Mouse (Mus musculus): ENCODE results near the gene Smim15. TPM values are rescaled to one million over a fixed set of nuclear protein-coding genes. Genes with fewer than 3 reads are reported as not detected.

Gene Smim15
- polyA plus RNA-seq, 1 experiment from 2014 or later = 31.7 TPM

- Histone ChIP-seq H3K36me3 (ENCODE audit: control insufficient read depth, insufficient read depth) (no peaks in the 10 kb centered on the region), H3K9ac (ENCODE audit: low read length) (no peak overlapping the region), H3K27ac (ENCODE audit: low read length) (no peak overlapping the region), H3K4me1 (ENCODE audit: control insufficient read depth, insufficient read depth, low read length) (no peaks in the 10 kb centered on the region), H3K27me3 (ENCODE audit: control insufficient read depth, insufficient read depth, low read length) (no peaks in the 10 kb centered on the region), H3K9me3 (replicated peaks; ENCODE audit: control insufficient read depth, low read length) (no peaks in the 10 kb centered on the region), H3K4me3 (ENCODE audit: low read length) (no peak overlapping the region), H3K4me2 (ENCODE audit: low read depth, low read length) (no peak overlapping the region)
- ATAC-seq (replicated peaks; ENCODE audit: extremely low read depth, insufficient read depth, low FRiP score) = no peak
- WGBS = 95% methylated on average over 10 of the region's 10 CpGs
Measured at GRCm38 (mm10) chr13:108070171-108070570, 25.9 kb downstream of the Smim15 start.

GRCm38 (mm10) chr13:108077476-108077875, 33.2 kb downstream of the Smim15 start:
- 72% methylated on average over 6 of the region's 6 CpGs for WGBS
- no peaks in the 10 kb centered on the region for H3K27me3 ChIP-seq (ENCODE audit: control insufficient read depth, insufficient read depth, low read length)
- H3K9me3 ChIP-seq (replicated peaks; ENCODE audit: control insufficient read depth, low read length) = no peaks in the 10 kb centered on the region
- no peak for ATAC-seq (replicated peaks; ENCODE audit: extremely low read depth, insufficient read depth, low FRiP score)
- H3K4me2 ChIP-seq (ENCODE audit: low read depth, low read length) = no peak overlapping the region
- no peaks in the 10 kb centered on the region for H3K4me1 ChIP-seq (ENCODE audit: control insufficient read depth, insufficient read depth, low read length)
- no peak overlapping the region for H3K9ac ChIP-seq (ENCODE audit: low read length)
- no peaks in the 10 kb centered on the region for H3K36me3 ChIP-seq (ENCODE audit: control insufficient read depth, insufficient read depth)
- H3K27ac ChIP-seq (ENCODE audit: low read length) = no peak overlapping the region
- no peak overlapping the region for H3K4me3 ChIP-seq (ENCODE audit: low read length)

DNA sequence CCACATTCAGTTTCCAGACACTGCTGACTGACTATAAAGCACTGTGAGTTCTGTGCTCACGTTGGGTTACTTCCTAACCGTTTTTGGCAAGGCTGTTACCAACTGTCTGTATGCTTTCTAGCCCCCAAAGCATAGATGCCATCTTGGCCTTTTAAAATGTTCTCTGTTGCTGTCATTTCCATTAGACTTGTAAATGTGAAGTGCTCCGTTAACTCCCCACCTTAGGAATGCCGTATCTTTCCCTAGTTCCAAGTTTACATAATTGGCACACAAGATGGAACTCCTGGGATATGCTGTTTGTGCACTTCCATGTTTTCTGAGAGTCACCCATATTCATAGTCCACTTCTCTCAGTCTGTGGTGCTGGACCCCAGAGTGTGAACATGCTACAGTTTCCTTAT, 33.7 kb downstream of the Smim15 start:
- H3K36me3 ChIP-seq (ENCODE audit: control insufficient read depth, insufficient read depth) = no peaks in the 10 kb centered on the region
- no peaks in the 10 kb centered on the region for H3K9me3 ChIP-seq (replicated peaks; ENCODE audit: control insufficient read depth, low read length)
- H3K9ac ChIP-seq (ENCODE audit: low read length) = no peak overlapping the region
- no peak overlapping the region for H3K27ac ChIP-seq (ENCODE audit: low read length)
- H3K4me2 ChIP-seq (ENCODE audit: low read depth, low read length) = no peak overlapping the region
- H3K4me3 ChIP-seq (ENCODE audit: low read length) = no peak overlapping the region
- no peak for ATAC-seq (replicated peaks; ENCODE audit: extremely low read depth, insufficient read depth, low FRiP score)
- no peaks in the 10 kb centered on the region for H3K4me1 ChIP-seq (ENCODE audit: control insufficient read depth, insufficient read depth, low read length)
- 75% methylated on average over 4 of the region's 4 CpGs for WGBS
- H3K27me3 ChIP-seq (ENCODE audit: control insufficient read depth, insufficient read depth, low read length) = no peaks in the 10 kb centered on the region

- Histone ChIP-seq H3K4me1 (ENCODE audit: control insufficient read depth, insufficient read depth, low read length) (no peaks in the 10 kb centered on the region; the same call in 1 of the 2 replicates), H3K4me3 (ENCODE audit: low read length) (no peak overlapping the region), H3K36me3 (ENCODE audit: control insufficient read depth, insufficient read depth) (no peaks in the 10 kb centered on the region), H3K4me2 (ENCODE audit: low read depth, low read length) (no peak overlapping the region), H3K9me3 (replicated peaks; ENCODE audit: control insufficient read depth, low read length) (no peaks in the 10 kb centered on the region), H3K27me3 (ENCODE audit: control insufficient read depth, insufficient read depth, low read length) (no peaks in the 10 kb centered on the region), H3K27ac (ENCODE audit: low read length) (no peak overlapping the region), H3K9ac (ENCODE audit: low read length) (no peak overlapping the region)
- 93% methylated on average over 4 of the region's 4 CpGs for WGBS
- no peak for ATAC-seq (replicated peaks; ENCODE audit: extremely low read depth, insufficient read depth, low FRiP score)
Measured at GRCm38 (mm10) chr13:108084086-108084485, 39.8 kb downstream of the Smim15 start.

- Histone ChIP-seq H3K27me3 (ENCODE audit: control insufficient read depth, insufficient read depth, low read length) (no peaks in the 10 kb centered on the region), H3K4me1 (ENCODE audit: control insufficient read depth, insufficient read depth, low read length) (no peaks in the 10 kb centered on the region; the same call in 1 of the 2 replicates), H3K9me3 (replicated peaks; ENCODE audit: control insufficient read depth, low read length) (no peaks in the 10 kb centered on the region), H3K4me2 (ENCODE audit: low read depth, low read length) (no peak overlapping the region), H3K27ac (ENCODE audit: low read length) (no peak overlapping the region), H3K36me3 (ENCODE audit: control insufficient read depth, insufficient read depth) (no peaks in the 10 kb centered on the region), H3K9ac (ENCODE audit: low read length) (no peak overlapping the region), H3K4me3 (ENCODE audit: low read length) (no peak overlapping the region)
- no peak for ATAC-seq (replicated peaks; ENCODE audit: extremely low read depth, insufficient read depth, low FRiP score)
- WGBS = 84% methylated on average over 5 of the region's 5 CpGs
Measured at GRCm38 (mm10) chr13:108086036-108086435, 41.8 kb downstream of the Smim15 start.

DNA sequence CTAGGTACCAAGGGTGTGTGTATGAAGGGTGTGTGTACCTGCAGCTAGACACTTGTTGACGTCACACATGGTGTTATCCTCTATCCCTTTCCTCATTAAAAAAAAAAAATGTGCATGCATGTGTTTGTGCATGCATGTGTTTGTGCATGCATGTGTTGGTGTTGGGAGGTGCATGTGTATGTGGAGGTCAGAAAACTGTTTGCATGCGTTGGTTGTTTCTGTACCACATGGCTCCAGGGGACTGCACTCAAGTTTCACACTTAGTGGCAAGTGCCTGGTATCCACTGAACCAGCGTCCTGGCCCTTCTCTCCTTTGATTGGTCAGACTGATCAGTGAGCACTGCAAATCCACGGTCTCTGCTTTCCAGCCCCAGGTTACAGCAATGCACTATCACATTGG, 42.5 kb downstream of the Smim15 start:
- ATAC-seq (replicated peaks; ENCODE audit: extremely low read depth, insufficient read depth, low FRiP score) = no peak
- H3K9me3 ChIP-seq (replicated peaks; ENCODE audit: control insufficient read depth, low read length) = no peaks in the 10 kb centered on the region
- H3K4me1 ChIP-seq (ENCODE audit: control insufficient read depth, insufficient read depth, low read length) = no peaks in the 10 kb centered on the region; the same call in 1 of the 2 replicates
- no peak overlapping the region for H3K9ac ChIP-seq (ENCODE audit: low read length)
- H3K4me2 ChIP-seq (ENCODE audit: low read depth, low read length) = no peak overlapping the region
- no peaks in the 10 kb centered on the region for H3K27me3 ChIP-seq (ENCODE audit: control insufficient read depth, insufficient read depth, low read length)
- H3K36me3 ChIP-seq (ENCODE audit: control insufficient read depth, insufficient read depth) = no peaks in the 10 kb centered on the region
- H3K27ac ChIP-seq (ENCODE audit: low read length) = no peak overlapping the region
- WGBS = 69% methylated on average over 4 of the region's 4 CpGs
- H3K4me3 ChIP-seq (ENCODE audit: low read length) = no peak overlapping the region

- no peak overlapping the region for H3K27ac ChIP-seq (ENCODE audit: low read length)
- no peaks in the 10 kb centered on the region for H3K9me3 ChIP-seq (replicated peaks; ENCODE audit: control insufficient read depth, low read length)
- no peaks in the 10 kb centered on the region for H3K27me3 ChIP-seq (ENCODE audit: control insufficient read depth, insufficient read depth, low read length)
- no peak overlapping the region for H3K4me2 ChIP-seq (ENCODE audit: low read depth, low read length)
- H3K4me3 ChIP-seq (ENCODE audit: low read length) = no peak overlapping the region
- no peaks in the 10 kb centered on the region for H3K36me3 ChIP-seq (ENCODE audit: control insufficient read depth, insufficient read depth)
- H3K9ac ChIP-seq (ENCODE audit: low read length) = no peak overlapping the region
- ATAC-seq (replicated peaks; ENCODE audit: extremely low read depth, insufficient read depth, low FRiP score) = no peak
- 85% methylated on average over 7 of the region's 7 CpGs for WGBS
- H3K4me1 ChIP-seq (ENCODE audit: control insufficient read depth, insufficient read depth, low read length) = peaks cover 6% of the 10 kb centered on the region; the same call in 1 of the 2 replicates
Measured at GRCm38 (mm10) chr13:108092290-108092689, 48.0 kb downstream of the Smim15 start.

DNA sequence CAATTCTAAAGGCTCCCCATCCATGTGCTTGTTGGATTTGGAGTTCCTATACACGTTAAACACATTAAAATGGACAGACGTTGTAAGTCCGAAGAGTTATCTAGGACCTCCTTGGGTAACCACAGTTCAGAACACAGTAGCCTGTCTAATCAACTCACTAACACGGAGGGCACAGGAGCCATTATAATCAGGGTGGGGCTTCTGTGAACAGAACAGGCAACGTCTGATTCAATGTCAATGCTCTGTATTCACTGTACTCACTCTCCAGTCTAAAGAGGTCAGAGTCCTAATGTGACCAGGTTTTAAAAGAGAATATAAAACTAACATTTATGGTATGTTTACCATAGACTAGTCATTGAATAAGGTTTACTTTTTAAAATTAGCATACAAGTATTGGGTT, 50.4 kb downstream of the Smim15 start:
- no peak overlapping the region for H3K4me3 ChIP-seq (ENCODE audit: low read length)
- no peaks in the 10 kb centered on the region for H3K9me3 ChIP-seq (replicated peaks; ENCODE audit: control insufficient read depth, low read length)
- H3K9ac ChIP-seq (ENCODE audit: low read length) = no peak overlapping the region
- H3K36me3 ChIP-seq (ENCODE audit: control insufficient read depth, insufficient read depth) = no peaks in the 10 kb centered on the region
- H3K4me2 ChIP-seq (ENCODE audit: low read depth, low read length) = no peak overlapping the region
- 88% methylated on average over 5 of the region's 5 CpGs for WGBS
- 0 out of 2 replicates have a peak, but pooled peaks cover 6% of the 10 kb centered on the region for H3K4me1 ChIP-seq (ENCODE audit: control insufficient read depth, insufficient read depth, low read length)
- no peak for ATAC-seq (replicated peaks; ENCODE audit: extremely low read depth, insufficient read depth, low FRiP score)
- H3K27ac ChIP-seq (ENCODE audit: low read length) = no peak overlapping the region
- no peaks in the 10 kb centered on the region for H3K27me3 ChIP-seq (ENCODE audit: control insufficient read depth, insufficient read depth, low read length)

DNA sequence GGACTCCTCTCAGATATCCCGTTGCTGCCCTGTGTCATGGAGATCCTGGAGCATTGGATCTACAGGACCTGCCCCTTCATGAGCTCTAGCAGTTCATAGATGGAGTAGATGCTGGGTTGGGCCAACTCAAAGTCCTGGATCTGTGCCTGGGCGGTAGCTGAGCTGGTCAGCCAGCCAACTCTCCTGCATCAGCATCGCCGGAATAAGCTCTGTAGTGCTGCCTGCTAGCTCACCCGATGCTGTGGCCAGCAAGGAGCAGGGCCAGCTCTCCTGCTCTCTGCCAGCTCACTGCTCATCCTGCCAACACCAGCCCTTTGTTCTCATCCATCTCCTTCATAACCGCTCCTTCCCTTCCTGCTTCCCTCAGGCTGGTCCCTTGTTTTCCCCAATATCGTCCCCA, 51.4 kb downstream of the Smim15 start:
- Histone ChIP-seq H3K9ac (ENCODE audit: low read length) (no peak overlapping the region), H3K4me3 (ENCODE audit: low read length) (no peak overlapping the region), H3K36me3 (ENCODE audit: control insufficient read depth, insufficient read depth) (no peaks in the 10 kb centered on the region), H3K9me3 (replicated peaks; ENCODE audit: control insufficient read depth, low read length) (no peaks in the 10 kb centered on the region), H3K27me3 (ENCODE audit: control insufficient read depth, insufficient read depth, low read length) (no peaks in the 10 kb centered on the region), H3K4me2 (ENCODE audit: low read depth, low read length) (no peak overlapping the region), H3K27ac (ENCODE audit: low read length) (no peak overlapping the region), H3K4me1 (ENCODE audit: control insufficient read depth, insufficient read depth, low read length) (peaks cover 8% of the 10 kb centered on the region; the same call in 1 of the 2 replicates)
- WGBS = 65% methylated on average over 7 of the region's 7 CpGs
- no peak for ATAC-seq (replicated peaks; ENCODE audit: extremely low read depth, insufficient read depth, low FRiP score)
